Mouse (Mus musculus): ENCODE results near the gene Skint6.
"Not testable (repeated sequence)": the region's sequence is repeated elsewhere in the genome, so short reads cannot be mapped to it uniquely, and the experiment has no call there.

The Skint6 gene

GRCm38 (mm10) chr4:113286873-113287272, at the start of gene Skint6:
Gene Skint6, minus strand, starts transcription at chr4:113286973.
- DNase-seq (ENCODE audit: low spot score in 2 of 2): no peak

- DNase-seq (ENCODE audit: low spot score in 2 of 2): no peak
Observed at GRCm38 (mm10) chr4:113320911-113321310, 34.1 kb upstream of the Skint6 start.

DNA sequence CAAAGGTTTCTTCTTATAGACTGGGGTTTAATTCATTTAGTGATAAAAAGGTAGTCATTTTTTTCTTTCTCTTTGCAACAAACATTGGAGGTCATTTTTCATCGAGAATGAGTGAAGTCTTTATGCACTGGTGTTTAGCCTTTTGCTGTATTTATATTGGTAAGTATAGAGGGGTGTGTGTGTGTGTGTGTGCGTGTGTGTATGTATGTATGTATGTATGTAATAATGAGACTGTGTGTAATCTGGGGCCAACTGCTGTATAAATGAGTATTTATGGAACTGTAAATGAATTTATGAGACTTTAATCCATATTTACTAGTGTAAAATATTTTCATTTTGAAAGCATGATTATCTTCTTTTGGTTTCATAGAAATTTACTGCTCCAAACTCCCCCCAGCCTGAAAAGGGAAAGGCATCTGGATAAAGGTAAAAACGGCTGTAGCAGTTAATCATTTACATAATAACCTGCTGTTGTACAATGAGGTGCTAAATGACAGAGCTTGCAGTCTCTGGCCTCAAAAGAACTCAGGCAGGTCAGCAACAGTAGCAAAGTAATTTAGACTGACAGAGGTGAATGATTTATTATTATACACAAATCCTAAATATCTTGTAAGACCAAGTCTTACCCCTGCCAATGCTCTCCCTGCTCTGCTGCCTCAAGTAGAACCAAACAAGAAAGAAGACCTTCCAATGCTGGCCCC, 15.2 kb upstream of the Skint6 start:
- DNase-seq (ENCODE audit: low spot score in 2 of 2): no peak

DNA sequence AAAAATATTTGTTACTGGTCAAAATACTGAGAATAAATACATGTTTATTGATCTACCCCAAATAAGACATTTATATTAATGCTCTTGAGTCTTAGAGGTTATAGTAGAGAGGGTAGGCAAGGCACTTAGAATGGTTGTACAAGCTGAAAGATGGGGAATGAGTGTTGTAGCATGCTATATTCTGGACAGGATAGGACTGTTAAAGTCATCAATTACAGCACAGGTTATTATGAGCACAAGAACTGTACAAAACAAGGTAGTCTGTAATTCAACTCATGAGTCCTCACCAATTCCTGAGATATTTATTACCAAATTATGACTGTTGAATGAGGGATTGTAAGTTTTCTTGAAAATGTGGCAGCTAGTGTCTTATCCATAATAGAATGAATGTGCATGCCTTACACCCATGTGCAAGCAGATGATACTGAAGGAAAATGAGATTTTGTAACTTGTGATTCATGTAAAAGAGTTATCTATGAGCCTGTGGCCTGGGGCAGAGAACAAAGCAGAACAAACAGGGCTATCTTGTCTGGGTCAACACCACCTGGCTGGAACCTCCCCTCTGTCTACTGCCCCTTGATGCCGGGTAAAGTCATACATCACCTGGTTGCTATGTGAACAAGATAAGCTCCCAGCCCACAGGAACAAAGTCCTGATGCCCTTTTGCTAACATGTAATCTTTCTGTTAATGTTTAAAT, 23.3 kb downstream of the Skint6 start:
- DNase-seq (ENCODE audit: low spot score in 2 of 2): no peak

DNA sequence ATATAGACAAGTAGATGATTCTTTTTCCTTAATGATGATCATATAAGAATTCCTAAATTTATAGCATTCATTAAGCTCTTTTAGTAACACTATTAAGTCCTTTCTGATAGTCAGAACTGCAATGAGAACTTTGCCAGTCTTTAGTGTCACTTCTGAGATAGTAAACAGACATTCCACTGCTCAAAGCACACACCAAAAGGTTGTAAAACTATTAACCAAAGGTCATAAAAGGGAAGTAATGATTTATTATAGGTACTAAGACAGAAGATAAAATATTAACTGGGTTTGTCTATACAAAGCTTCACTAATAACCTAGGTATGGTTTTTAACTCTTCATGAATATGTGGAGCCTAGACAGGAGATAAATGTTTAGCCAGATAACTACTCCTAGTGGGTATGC, 41.0 kb downstream of the Skint6 start:
- DNase-seq (ENCODE audit: low spot score in 2 of 2): no peak

GRCm38 (mm10) chr4:113067621-113068020, 219.2 kb downstream of the Skint6 start:
- DNase-seq (ENCODE audit: low spot score in 2 of 2): no peak

- DNase-seq (ENCODE audit: low spot score in 2 of 2): not testable (repeated sequence)
Observed at GRCm38 (mm10) chr4:112979160-112979559, 307.6 kb downstream of the Skint6 start.

DNA sequence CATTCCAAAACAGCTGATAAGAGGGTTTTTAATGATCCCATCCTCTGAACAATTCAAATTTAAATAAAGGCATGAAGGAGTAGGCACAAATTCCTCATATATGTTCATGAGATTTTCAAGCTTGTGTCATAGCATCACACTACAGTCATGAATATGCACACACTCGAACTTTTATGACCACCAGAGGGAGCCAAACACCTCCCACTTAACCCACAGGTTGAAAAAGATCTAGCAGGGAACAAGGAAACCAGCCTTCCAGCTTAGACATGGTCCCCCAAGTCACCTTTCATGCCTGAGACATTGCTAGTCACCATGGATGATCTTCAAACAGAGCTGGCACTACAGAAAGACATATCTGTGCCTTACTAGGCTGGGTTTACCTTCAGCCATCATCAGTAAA, 496.1 kb downstream of the Skint6 start:
- no peak for DNase-seq (ENCODE audit: low spot score in 2 of 2)

DNA sequence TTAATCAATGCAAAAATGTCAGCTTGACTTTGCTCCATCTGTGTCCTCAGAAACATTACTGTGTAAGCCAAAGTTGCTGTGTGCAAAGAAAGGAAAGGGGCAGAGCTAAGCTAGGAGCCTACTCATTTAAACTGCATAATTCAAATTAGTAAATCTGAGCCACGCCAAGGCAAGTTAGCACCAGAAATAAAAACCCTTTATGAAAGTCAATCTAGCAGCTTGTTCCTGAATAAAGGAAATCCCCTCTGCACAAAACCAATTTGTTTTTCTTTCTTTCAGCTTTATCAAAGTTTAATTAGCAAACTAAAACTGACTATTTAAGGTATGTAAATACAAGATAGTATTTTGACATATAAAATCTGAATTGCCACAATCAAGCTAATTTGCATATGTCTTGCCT, 512.0 kb downstream of the Skint6 start, which contains the start of gene Skint10:
Skint10 (minus strand) TSS at position 101 of the 400 bp plus-strand sequence.
- no peak for DNase-seq (ENCODE audit: low spot score in 2 of 2)
